Mouse (Mus musculus) G1E (cell line): ENCODE measurements around the gene Gm28048. TPM values are rescaled to one million over a fixed set of nuclear protein-coding genes. Genes with fewer than 3 reads are reported as not detected.

Experiments
- ATAC-seq: 2 replicates; pipeline ENCODE4 v1.8.0; 2016; ENCODE audit warnings: mild to moderate bottlenecking; ENCODE audit not compliant: insufficient number of reproducible peaks, poor library complexity, low FRiP score, severe bottlenecking; ENCODE audit errors: extremely low read depth
- DNase-seq: peaks from one replicate; pipeline ENCODE4 v3.0.0; 2012; ENCODE audit warnings: low spot score
- H3K27me3 ChIP-seq: 2 replicates; pipeline ENCODE4 v1.6.1; 2012; ENCODE audit warnings: mild to moderate bottlenecking, low read length, inconsistent platforms; ENCODE audit not compliant: insufficient read depth
- H3K36me3 ChIP-seq: replicated peaks from 2 replicates; pipeline ENCODE3; 2012; ENCODE audit warnings: mild to moderate bottlenecking, inconsistent platforms
- H3K4me1 ChIP-seq: 2 replicates; pipeline ENCODE4 v1.6.1; 2012; ENCODE audit warnings: low read depth, low read length, inconsistent platforms, mixed read lengths; ENCODE audit not compliant: insufficient read depth
- H3K4me3 ChIP-seq: 2 replicates; pipeline ENCODE4 v1.5.1; 2012; ENCODE audit warnings: low read depth, mild to moderate bottlenecking, inconsistent platforms, low read length, moderate library complexity, mixed read lengths
- H3K9me3 ChIP-seq: replicated peaks from 2 replicates; pipeline ENCODE4 v1.6.1; 2012; ENCODE audit warnings: inconsistent platforms
- CTCF ChIP-seq: IDR thresholded peaks from 2 replicates; pipeline ENCODE4 v1.5.1; 2012; ENCODE audit warnings: low read depth, low read length, inconsistent platforms, mixed read lengths
- GATA1 ChIP-seq: IDR thresholded peaks from 2 replicates; pipeline ENCODE4 v1.6.1; 2012; ENCODE audit warnings: borderline replicate concordance, low read length, inconsistent platforms, mixed read lengths
- GATA2 ChIP-seq: IDR thresholded peaks from 2 replicates; pipeline ENCODE4 v1.6.1; 2012; ENCODE audit warnings: low read depth, low read length, inconsistent platforms, borderline replicate concordance
- POLR2AphosphoS5 ChIP-seq: IDR thresholded peaks from 2 replicates; pipeline ENCODE4 v1.6.1; 2012; ENCODE audit warnings: low read depth, low read length, inconsistent platforms; ENCODE audit not compliant: insufficient replicate concordance
- TAL1 ChIP-seq: conservative IDR thresholded peaks from 2 replicates; pipeline ENCODE4 v1.6.1; 2012; ENCODE audit warnings: low read depth, low read length, inconsistent platforms, mixed read lengths
- polyA plus RNA-seq: library from polyadenylated mRNA; stranded (reverse); fragments of >175 nt; gene quantifications from 2 replicates; pipeline ENCODE4 v1.2.3, GENCODE M21; 2012
- total RNA-seq, 2 experiments: library from RNA; stranded (forward) in 1 of 2; stranded (reverse) in 1 of 2; fragments of 200-1000 nt in 1 of 2; fragments of >200 nt in 1 of 2; fragmentation: Nextera tagmentation in 1 of 2; gene quantifications; 2 replicates each; pipeline ENCODE4 v1.2.3; 2014 to 2017

The Gm28048 gene
- total and polyA plus RNA-seq, 3 experiments, result 30.9 to 37.9 TPM; not detected in 1

DNA sequence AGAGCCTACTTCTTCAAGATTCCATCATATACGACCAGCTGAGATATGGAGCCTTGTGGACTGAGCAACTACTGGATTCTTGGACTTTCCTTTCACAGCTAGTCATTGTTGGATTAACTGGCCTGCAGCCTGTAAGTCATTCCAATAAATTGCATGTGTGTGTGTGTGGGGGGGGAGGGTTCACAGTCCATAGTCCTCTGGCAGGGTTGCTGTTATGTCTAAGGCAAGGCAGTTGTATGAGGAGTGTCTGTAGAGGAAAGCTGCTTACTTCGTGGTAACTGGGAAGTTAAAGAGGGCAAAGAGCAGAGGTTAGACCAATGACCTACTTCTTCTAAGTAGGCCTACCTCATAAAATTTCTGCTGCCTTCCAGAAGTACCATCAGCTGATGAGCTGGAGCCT, 98.2 kb downstream of the Gm28048 start:
- Histone ChIP-seq H3K9me3 (no peaks in the 10 kb centered on the region), H3K4me1 (peaks cover 9% of the 10 kb centered on the region), H3K36me3 (no peaks in the 10 kb centered on the region), H3K27me3 (peaks cover 16% of the 10 kb centered on the region), H3K4me3 (no peak overlapping the region)
- ATAC-seq (no peak), DNase-seq (no peak)
- TF ChIP-seq POLR2AphosphoS5 (no peak), CTCF (no peak), GATA2 (no peak), GATA1 (no peak), TAL1 (no peak)

DNA sequence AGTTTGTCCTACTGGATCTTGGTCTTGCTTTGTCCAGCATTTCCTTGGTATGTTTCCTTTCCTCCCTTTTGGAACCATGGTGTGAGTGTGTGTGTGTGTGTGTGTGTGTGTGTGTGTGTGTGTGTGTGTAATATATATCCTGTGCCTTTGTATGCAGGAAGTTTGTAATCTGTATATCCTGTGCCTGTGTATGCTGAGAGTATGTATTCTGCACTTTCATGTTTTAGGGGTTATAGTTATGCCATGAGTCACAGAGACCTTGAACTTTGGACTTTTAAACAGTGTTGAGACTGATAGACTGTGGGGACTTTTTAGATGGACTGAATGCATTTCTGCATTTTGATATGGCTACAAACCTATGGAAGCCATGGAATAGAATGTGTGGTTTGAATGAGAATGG, 99.0 kb downstream of the Gm28048 start:
- TF ChIP-seq POLR2AphosphoS5 (no peak), GATA2 (no peak), GATA1 (no peak), CTCF (no peak), TAL1 (no peak)
- Histone ChIP-seq H3K9me3 (no peaks in the 10 kb centered on the region), H3K4me3 (no peak overlapping the region), H3K27me3 (peaks cover 10% of the 10 kb centered on the region), H3K36me3 (no peaks in the 10 kb centered on the region), H3K4me1 (peaks cover 9% of the 10 kb centered on the region)
- ATAC-seq (no peak), DNase-seq (no peak)

DNA sequence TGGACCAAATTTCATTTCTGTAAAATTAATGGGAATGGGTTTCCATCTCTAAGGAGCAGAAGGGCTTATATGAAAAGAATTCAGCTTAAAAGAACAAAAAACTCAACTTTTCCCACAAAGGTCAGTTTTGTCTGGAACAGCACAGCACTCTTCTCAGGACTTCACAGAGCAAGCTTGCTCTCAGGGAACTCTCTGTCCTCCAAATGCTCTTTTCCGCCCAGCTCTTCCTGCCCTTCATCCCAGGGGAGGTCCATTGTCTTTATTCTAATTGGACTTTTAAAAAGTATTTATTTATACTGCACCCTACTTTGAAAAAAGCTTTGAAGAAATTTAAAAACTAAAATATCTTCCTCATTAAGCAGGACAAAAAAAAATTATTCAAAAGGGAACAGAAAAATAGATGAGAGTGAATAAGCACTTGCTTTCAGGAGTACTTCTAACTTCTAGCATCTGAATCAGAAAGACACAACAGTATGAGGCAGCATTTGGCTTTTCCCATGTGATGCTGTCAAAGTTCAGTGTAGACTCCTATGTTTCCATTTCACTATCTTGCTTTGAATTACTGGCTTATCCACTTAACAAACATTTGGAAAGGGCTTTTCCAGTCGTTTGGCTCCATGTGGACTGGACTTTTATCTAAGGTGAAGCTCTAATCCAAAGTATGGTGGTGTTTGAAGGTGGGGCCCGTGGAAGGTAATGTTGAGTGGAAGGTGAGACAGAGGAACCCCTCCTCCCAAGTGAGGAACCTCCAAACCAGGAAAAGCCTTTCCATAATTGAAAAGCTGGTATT, 101.3 kb downstream of the Gm28048 start:
- no peak for DNase-seq
- Histone ChIP-seq H3K4me1 (peaks cover 20% of the 10 kb centered on the region), H3K4me3 (no peak overlapping the region), H3K36me3 (no peaks in the 10 kb centered on the region), H3K9me3 (no peaks in the 10 kb centered on the region), H3K27me3 (peaks cover 5% of the 10 kb centered on the region; the same call in 1 of the 2 replicates)
- no peak for TF ChIP-seq TAL1
- TF ChIP-seq GATA1, result no peak
- TF ChIP-seq GATA2, result no peak
- TF ChIP-seq POLR2AphosphoS5, result no peak
- TF ChIP-seq CTCF, result no peak
- ATAC-seq, result no peak

DNA sequence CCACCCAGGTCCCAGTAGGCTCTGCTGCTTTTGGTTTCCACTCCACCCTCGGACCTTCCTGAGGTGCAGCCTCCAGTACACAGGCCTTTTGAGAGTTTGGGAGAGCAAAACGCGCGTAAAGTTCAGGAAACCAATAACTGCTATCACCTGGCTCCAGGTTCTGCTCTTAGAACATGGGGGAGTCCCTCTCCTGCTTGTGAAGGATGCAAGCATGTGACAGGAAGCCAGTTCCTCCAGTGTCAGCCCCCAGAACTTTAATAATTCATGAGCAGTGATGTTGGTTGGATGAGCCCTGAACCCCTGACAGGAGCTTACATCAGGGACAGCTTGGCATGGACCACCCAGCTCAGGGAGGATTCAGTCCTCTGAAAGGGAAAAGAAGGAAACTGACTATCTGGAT, 102.2 kb downstream of the Gm28048 start:
- no peak for TF ChIP-seq GATA2
- no peak for TF ChIP-seq TAL1
- TF ChIP-seq POLR2AphosphoS5, result no peak
- no peak for TF ChIP-seq GATA1
- H3K9me3 ChIP-seq, result no peaks in the 10 kb centered on the region
- H3K36me3 ChIP-seq, result no peaks in the 10 kb centered on the region
- H3K27me3 ChIP-seq, result peaks cover 5% of the 10 kb centered on the region; the same call in 1 of the 2 replicates
- DNase-seq (no peak), ATAC-seq (no peak)
- H3K4me1 ChIP-seq, result peaks cover 15% of the 10 kb centered on the region
- no peak overlapping the region for H3K4me3 ChIP-seq

DNA sequence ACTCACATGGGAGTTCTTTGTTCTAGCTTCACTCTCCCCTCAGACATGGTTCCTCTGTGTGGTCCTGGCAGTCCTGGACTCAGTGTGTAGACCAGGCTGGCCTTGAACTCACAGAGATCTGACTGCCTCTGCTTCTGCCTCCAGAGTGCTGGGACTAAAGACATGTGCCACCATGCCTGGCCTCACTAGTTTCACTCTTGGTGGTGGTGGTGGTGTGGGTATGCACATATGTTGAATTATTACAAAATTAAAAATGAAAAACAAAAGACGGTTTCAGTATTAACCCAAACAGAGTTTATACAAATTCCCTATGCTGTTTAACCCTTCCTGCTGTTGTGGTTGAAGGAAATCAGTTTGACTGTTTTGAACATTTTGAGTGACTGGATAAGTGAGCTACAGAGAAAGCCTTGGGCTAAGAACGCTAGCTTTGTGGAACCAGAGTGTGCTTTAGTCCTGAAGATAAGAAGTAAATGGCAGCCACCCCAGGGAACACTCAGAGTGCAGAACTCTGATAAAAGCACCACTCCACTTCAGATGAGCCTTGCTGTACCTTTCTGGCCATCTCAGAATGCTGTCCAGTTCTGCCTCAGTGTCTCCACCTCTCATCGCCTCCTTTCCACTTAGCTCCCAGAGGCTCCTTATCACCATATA, 105.1 kb downstream of the Gm28048 start:
- H3K36me3 ChIP-seq, result no peaks in the 10 kb centered on the region
- peak; percentile 28 for ATAC-seq
- no peak overlapping the region; the same call in 1 of the 2 replicates for H3K4me3 ChIP-seq
- TF ChIP-seq GATA2 (no peak), POLR2AphosphoS5 (no peak), GATA1 (no peak), TAL1 (no peak; the same call in 1 of the 2 replicates), CTCF (no peak)
- no peaks in the 10 kb centered on the region for H3K9me3 ChIP-seq
- no peak for DNase-seq
- peaks cover 31% of the 10 kb centered on the region for H3K4me1 ChIP-seq
- H3K27me3 ChIP-seq, result no peaks in the 10 kb centered on the region

DNA sequence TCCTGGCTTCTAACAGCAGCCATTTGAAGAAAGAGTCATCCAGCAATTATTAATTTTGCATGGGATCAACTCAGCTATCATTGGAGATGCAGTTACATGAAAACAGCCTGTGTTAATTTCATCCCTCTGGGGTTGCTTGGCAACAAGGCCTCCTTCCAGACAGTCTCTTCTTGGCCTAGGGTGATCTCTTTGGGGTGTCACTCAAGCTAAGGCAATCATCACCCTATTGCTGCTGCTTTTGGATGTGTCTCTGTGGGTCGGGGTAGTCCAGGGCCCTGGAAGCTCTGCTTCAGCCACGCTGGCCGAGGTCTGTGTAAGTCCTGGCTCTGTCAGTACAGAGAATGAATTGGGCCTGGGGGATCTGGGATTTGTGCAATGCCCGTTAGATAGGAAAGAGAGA, 106.6 kb downstream of the Gm28048 start:
- TF ChIP-seq GATA1, result no peak
- no peak for TF ChIP-seq POLR2AphosphoS5
- TF ChIP-seq GATA2, result no peak
- TF ChIP-seq CTCF, result no peak
- TF ChIP-seq TAL1, result no peak
- Histone ChIP-seq H3K4me1 (peaks cover 40% of the 10 kb centered on the region), H3K4me3 (no peak overlapping the region), H3K9me3 (no peaks in the 10 kb centered on the region), H3K36me3 (no peaks in the 10 kb centered on the region), H3K27me3 (no peaks in the 10 kb centered on the region)
- DNase-seq (no peak), ATAC-seq (no peak)
